Mouse (Mus musculus) kidney, postnatal 36 days (tissue): Measurements from ENCODE around the gene Fignl2.

Source experiments
- DNase-seq, 2 experiments: peaks; one replicate each; pipeline ENCODE4 v3.0.0; 2021 to 2022; ENCODE audit warnings: mixed read lengths in 2 of 2

The Fignl2 gene

GRCm38 (mm10) chr15:101066920-101067696, 11.3 kb downstream of the Fignl2 start:
- DNase-seq: peak; percentile 73 to 78

GRCm38 (mm10) chr15:101066364-101066847, 12.0 kb downstream of the Fignl2 start:
- DNase-seq: no peak

GRCm38 (mm10) chr15:101065069-101065468, 13.3 kb downstream of the Fignl2 start:
- peak in 1 of 2 experiments; percentile 45 for DNase-seq

GRCm38 (mm10) chr15:101060280-101060852, 18.0 kb downstream of the Fignl2 start:
- no peak for DNase-seq

GRCm38 (mm10) chr15:101059570-101060279, 18.6 kb downstream of the Fignl2 start:
- no peak for DNase-seq

GRCm38 (mm10) chr15:101056225-101056624, 22.1 kb downstream of the Fignl2 start:
- peak; percentile 64 to 77 for DNase-seq

GRCm38 (mm10) chr15:101054541-101054940, 23.8 kb downstream of the Fignl2 start:
- DNase-seq: no peak

GRCm38 (mm10) chr15:101053832-101054459, 24.4 kb downstream of the Fignl2 start:
- no peak for DNase-seq

- no peak for DNase-seq
These were observed 25.5 kb downstream of the Fignl2 start for GRCm38 (mm10) chr15:101052560-101053501.

- no peak for DNase-seq
These were observed 26.5 kb downstream of the Fignl2 start for GRCm38 (mm10) chr15:101051869-101052268.

- DNase-seq: no peak
These were observed 29.9 kb downstream of the Fignl2 start for GRCm38 (mm10) chr15:101048338-101048896.

- DNase-seq: no peak
These were observed 31.2 kb downstream of the Fignl2 start, which contains the start of gene Gm47841 for GRCm38 (mm10) chr15:101047194-101047555. TSS of gene Gm47841 (minus strand) at chr15:101047397.

GRCm38 (mm10) chr15:101046527-101047193, 31.7 kb downstream of the Fignl2 start:
- peak in 1 of 2 experiments; percentile 66 for DNase-seq

GRCm38 (mm10) chr15:101046039-101046526, 32.3 kb downstream of the Fignl2 start:
- peak in 1 of 2 experiments; percentile 60 for DNase-seq

- DNase-seq: no peak
These were observed 33.8 kb downstream of the Fignl2 start for GRCm38 (mm10) chr15:101044531-101044930.

GRCm38 (mm10) chr15:101042613-101043012, 35.8 kb downstream of the Fignl2 start:
- peak; percentile 60 to 86 for DNase-seq

GRCm38 (mm10) chr15:101041966-101042365, 36.4 kb downstream of the Fignl2 start:
- DNase-seq: no peak

- peak in 1 of 2 experiments; percentile 48 for DNase-seq
These were observed 38.7 kb downstream of the Fignl2 start for GRCm38 (mm10) chr15:101039651-101040050.

- DNase-seq: no peak
These were observed 49.4 kb downstream of the Fignl2 start for GRCm38 (mm10) chr15:101028960-101029359.

GRCm38 (mm10) chr15:101011352-101011751, 67.0 kb downstream of the Fignl2 start:
- DNase-seq: no peak
